ENCODE assay signal across 9 mouse cellular contexts in genomic region chr2:118263151-118263913, GRCm38 (mm10). TPM values are rescaled to one million over a fixed set of nuclear protein-coding genes. Genes with fewer than 3 reads are reported as not detected.
DNase-seq lines count a peak whose midpoint lies in the region; ATAC-seq lines count a peak whose summit lies in the region.
"Had no signal": no experiment of that assay in that cellular context is flagged by ENCODE, and none has a peak within 500 bp of the region (broad histone marks: within the 10 kb centered on the region; RNA-seq: fewer than 3 reads in every experiment).

No protein-coding gene starts in this region.

- no peak overlapping the region for H3K4me3 ChIP-seq in forebrain, embryonic 11.5 days (ENCODE audit: low read depth, low read length)
- no peak overlapping the region for H3K4me3 ChIP-seq in neural tube, embryonic 13.5 days

- no peaks in the 10 kb centered on the region for H3K27me3 ChIP-seq in forebrain, embryonic 11.5 days (ENCODE audit: control insufficient read depth, insufficient read depth, low read length)
- no peaks in the 10 kb centered on the region; the same call in 1 of the 2 replicates for H3K27me3 ChIP-seq in neural tube, embryonic 13.5 days

- no peaks in the 10 kb centered on the region for H3K9me3 ChIP-seq in forebrain, embryonic 11.5 days (ENCODE audit: control insufficient read depth, low read length)
- no peaks in the 10 kb centered on the region for H3K9me3 ChIP-seq in neural tube, embryonic 13.5 days

- ATAC-seq in forebrain, embryonic 11.5 days (replicated peaks; ENCODE audit: low FRiP score) = 0 out of 2 replicates have a peak, but pooled peaks have one; percentile 33
- ATAC-seq in inflammation-experienced regulatory T-cells, adult 6 months = peak; percentile 52
- ATAC-seq in neural tube, embryonic 13.5 days (ENCODE audit: low read depth) = peak; percentile 54; the same call in 1 of the 2 replicates

- no peak overlapping the region for H3K9ac ChIP-seq in forebrain, embryonic 11.5 days (ENCODE audit: low read length)
- H3K9ac ChIP-seq in neural tube, embryonic 13.5 days = no peak overlapping the region

- no peak overlapping the region for H3K4me2 ChIP-seq in forebrain, embryonic 11.5 days (ENCODE audit: low read depth, low read length, severe bottlenecking)
- H3K4me2 ChIP-seq in neural tube, embryonic 13.5 days = no peak overlapping the region

- DNase-seq in testis, postnatal 10 days (ENCODE audit: low spot score) = peak; percentile 49
- DNase-seq in testis, postnatal 14 days (ENCODE audit: low spot score) = no peak
- peak; percentile 57 for DNase-seq in brain, embryonic 18.5 days (ENCODE audit: low read depth, low spot score)
- DNase-seq in forebrain, embryonic 11.5 days (ENCODE audit: low spot score) = peak; percentile 67
- DNase-seq in left cerebral cortex, postnatal 4 days = peak; percentile 38
- DNase-seq in thymus, postnatal 4 days = peak; percentile 48

- intact Hi-C loops in left cerebral cortex, postnatal 4 days (cut with DNase I) = loop anchor here (5.0 to 10.0 kb wide), 4 partner anchors 71 to 619 kb away; no protein-coding TSS in a partner anchor

- no peaks in the 10 kb centered on the region for H3K36me3 ChIP-seq in forebrain, embryonic 11.5 days (ENCODE audit: control insufficient read depth, insufficient read depth, low read length)
- H3K36me3 ChIP-seq in neural tube, embryonic 13.5 days = no peaks in the 10 kb centered on the region

- WGBS in forebrain, embryonic 11.5 days = 24% methylated on average over 8 of the region's 8 CpGs
- 21% methylated on average over 8 of the region's 8 CpGs for WGBS in neural tube, embryonic 13.5 days

- H3K27ac ChIP-seq in forebrain, embryonic 11.5 days (ENCODE audit: low read depth, low read length) = no peak overlapping the region
- H3K27ac ChIP-seq in neural tube, embryonic 13.5 days (replicated peaks) = no peak overlapping the region

- no peaks in the 10 kb centered on the region for H3K4me1 ChIP-seq in forebrain, embryonic 11.5 days (replicated peaks; ENCODE audit: control insufficient read depth, insufficient read depth, low read length)
- H3K4me1 ChIP-seq in neural tube, embryonic 13.5 days (replicated peaks) = no peaks in the 10 kb centered on the region

RNA-seq across cellular contexts. Expression of gene Fsip1, which starts 6.6 kb away (rescaled TPM):
- polyA plus RNA-seq in forebrain, embryonic 11.5 days (2014; fragmentation: Nextera tagmentation; extraction: Ambion mirVana) = 3.2 and 4.2 TPM in 2 replicates
- polyA plus RNA-seq in inflammation-experienced regulatory T-cells, adult 6 months (2017; shearing (Covaris generic)) = not detected
- 1 to 10 TPM; 4.2 to 5.3 TPM for total RNA-seq in left cerebral cortex, postnatal 4 days (2021)
- polyA plus RNA-seq in neural tube, embryonic 13.5 days (2015; fragmentation: Nextera tagmentation; extraction: Ambion mirVana) = 2.0 and 2.7 TPM in 2 replicates
- total RNA-seq: gastrocnemius, postnatal 4 days had no signal
